Mouse (Mus musculus): ENCODE data around the gene Dnah3. TPM values are rescaled to one million over a fixed set of nuclear protein-coding genes. Genes with fewer than 3 reads are reported as not detected.

Gene Dnah3
- polyA plus RNA-seq, 1 experiment from 2014 or later, result not detected

Other genes starting within 250 kb of the Dnah3 start
- 12.4 and 14.1 TPM in 2 replicates for gene Lyrm1, start 199.4 kb downstream of the Dnah3 start, polyA plus RNA-seq (2014; fragmentation: Nextera tagmentation; extraction: Ambion mirVana)
- gene Dcun1d3, start 199.0 kb downstream of the Dnah3 start, polyA plus RNA-seq (2014; fragmentation: Nextera tagmentation; extraction: Ambion mirVana), result 10.7 and 14.0 TPM in 2 replicates
- 16.6 and 20.5 TPM in 2 replicates for gene Tmem159, start 7.1 kb upstream of the Dnah3 start, polyA plus RNA-seq (2014; fragmentation: Nextera tagmentation; extraction: Ambion mirVana)
- gene Zp2, start 50.0 kb upstream of the Dnah3 start, polyA plus RNA-seq (2014; fragmentation: Nextera tagmentation; extraction: Ambion mirVana), result not detected in 2 replicates
- not detected in 2 replicates for gene Anks4b, start 78.6 kb upstream of the Dnah3 start, polyA plus RNA-seq (2014; fragmentation: Nextera tagmentation; extraction: Ambion mirVana)
- gene Crym, start 106.8 kb upstream of the Dnah3 start, polyA plus RNA-seq (2014; fragmentation: Nextera tagmentation; extraction: Ambion mirVana), result 7.5 and 8.8 TPM in 2 replicates
- not detected in 2 replicates for gene Abca14, start 108.7 kb upstream of the Dnah3 start, polyA plus RNA-seq (2014; fragmentation: Nextera tagmentation; extraction: Ambion mirVana)
- gene Abca15, start 233.4 kb upstream of the Dnah3 start, polyA plus RNA-seq (2014; fragmentation: Nextera tagmentation; extraction: Ambion mirVana), result not detected in 2 replicates

All from neural tube, embryonic 11.5 days (tissue).